In the genomic region with DNA sequence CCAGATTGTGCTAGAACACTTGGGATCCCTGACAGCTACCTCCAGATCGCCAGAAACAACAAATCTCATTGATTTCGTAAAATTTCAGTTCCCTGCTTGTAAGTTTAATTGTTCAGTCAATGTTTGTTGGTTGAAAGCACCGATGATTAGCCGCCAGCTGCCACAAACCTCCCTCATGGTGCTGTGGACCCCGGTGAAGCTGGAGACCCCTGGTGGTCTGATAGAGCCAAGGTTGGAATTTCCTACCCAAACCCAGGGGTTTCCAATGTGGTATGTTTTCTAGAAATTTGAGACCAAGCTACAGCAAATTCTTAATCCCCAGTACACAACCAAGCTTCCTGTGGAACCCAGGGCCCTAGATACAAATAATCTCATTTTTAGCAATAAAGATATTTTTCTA, we compare ENCODE assay signal across 11 mouse cellular contexts.
"Had no signal": no experiment of that assay in that cellular context is flagged by ENCODE, and none has a peak within 500 bp of the region (broad histone marks: within the 10 kb centered on the region; RNA-seq: fewer than 3 reads in every experiment).

No protein-coding gene starts in this region.

- H3K9me3 ChIP-seq: limb, embryonic 12.5 days; liver, embryonic 13.5 days; midbrain, embryonic 13.5 days had no signal

- DNase-seq: kidney, adult 18-20 months; liver; liver, embryonic 13.5 days; liver, postnatal 0 days; lung, postnatal 36 days; right cerebral cortex, postnatal 4 days; spleen, adult 18-20 months; thymus, adult 2 months; thymus, postnatal 25 days had no signal

- H3K9ac ChIP-seq: limb, embryonic 12.5 days; liver, embryonic 13.5 days; liver, postnatal 0 days; midbrain, embryonic 13.5 days had no signal

- H3K27me3 ChIP-seq: limb, embryonic 12.5 days; liver, embryonic 13.5 days; midbrain, embryonic 13.5 days had no signal

- H3K4me2 ChIP-seq: limb, embryonic 12.5 days; liver, embryonic 13.5 days; midbrain, embryonic 13.5 days had no signal

- ATAC-seq: liver, postnatal 0 days; midbrain, embryonic 13.5 days had no signal

- H3K4me1 ChIP-seq: liver, embryonic 13.5 days; midbrain, embryonic 13.5 days had no signal

- H3K4me3 ChIP-seq: limb, embryonic 12.5 days; liver, embryonic 13.5 days; midbrain, embryonic 13.5 days had no signal

- H3K27ac ChIP-seq: limb, embryonic 12.5 days; liver, embryonic 13.5 days; midbrain, embryonic 13.5 days had no signal
